Mouse (Mus musculus): ENCODE data around the gene Gtf3c1.

GRCm38 (mm10) chr7:125723189-125723972 lies 15.8 kb upstream of the Gtf3c1 start:
- TF ChIP-seq POLR2A (IDR thresholded peaks at IDR 0.05; ENCODE audit: control insufficient read depth in 1 of 2, insufficient read depth in 1 of 2, low read depth in 1 of 2, low read length in 2 of 2, poor library complexity in 1 of 2) (no peak), TAL1 (IDR thresholded peaks at IDR 0.05; ENCODE audit: low read length) (no peak), CHD2 (IDR thresholded peaks at IDR 0.05; ENCODE audit: low read length) (no peak), CTCF (IDR thresholded peaks at IDR 0.05 in 2 of 3, conservative IDR thresholded peaks at IDR 0.05 in 1 of 3; ENCODE audit: control insufficient read depth in 1 of 3, insufficient read depth in 1 of 3, low read depth in 2 of 3, low read length in 3 of 3, poor library complexity in 1 of 3, severe bottlenecking in 1 of 3) (no peak), CHD1 (IDR thresholded peaks at IDR 0.05; ENCODE audit: low read depth, low read length) (no peak), RCOR1 (IDR thresholded peaks at IDR 0.05; ENCODE audit: low read depth, low read length) (no peak), GABPA (IDR thresholded peaks at IDR 0.05; ENCODE audit: low read depth, low read length) (no peak)
